Mouse (Mus musculus) lung, adult 2 months (tissue): ENCODE data around the gene Aplnr. TPM values are rescaled to one million over a fixed set of nuclear protein-coding genes. Genes with fewer than 3 reads are reported as not detected.

Experiments
- DNase-seq: peaks from one replicate; pipeline ENCODE4 v3.0.0; 2022
- H3K4me1 ChIP-seq: fragments of 200-500 bp; 2 replicates; pipeline ENCODE4 v1.6.1; 2011; ENCODE audit warnings: low read length; ENCODE audit not compliant: control insufficient read depth, insufficient read depth
- H3K4me3 ChIP-seq: fragments of 200-500 bp; replicated peaks from 2 replicates; pipeline ENCODE3; 2011; ENCODE audit warnings: low read depth, mild to moderate bottlenecking, control low read depth, low read length; ENCODE audit errors: extremely low read depth
- CTCF ChIP-seq: fragments of 200-500 bp; IDR thresholded peaks from 2 replicates; pipeline ENCODE4 v1.5.1; 2011; ENCODE audit warnings: mild to moderate bottlenecking, low read length, control low read depth; ENCODE audit not compliant: insufficient read depth
- POLR2A ChIP-seq: fragments of 200-500 bp; IDR thresholded peaks from 2 replicates; pipeline ENCODE4 v1.6.1; 2011; ENCODE audit warnings: low read depth, mild to moderate bottlenecking, control low read depth, low read length, borderline replicate concordance; ENCODE audit errors: extremely low read depth
- WGBS: fragments of 180-500 bp; shearing (Covaris S2); methylation state at CpG from one replicate; pipeline ENCODE4 v1.1.7; 2018; 5-methylcytosine and 5-hydroxymethylcytosine counted together
- polyA plus RNA-seq: library from polyadenylated mRNA; depleted of rRNA; stranded (reverse); fragments of >200 nt; gene quantifications from 2 replicates; pipeline ENCODE4 v1.2.3, GENCODE M21; 2012

Aplnr gene
- polyA plus RNA-seq, 1 experiment = 62.0 TPM

DNA sequence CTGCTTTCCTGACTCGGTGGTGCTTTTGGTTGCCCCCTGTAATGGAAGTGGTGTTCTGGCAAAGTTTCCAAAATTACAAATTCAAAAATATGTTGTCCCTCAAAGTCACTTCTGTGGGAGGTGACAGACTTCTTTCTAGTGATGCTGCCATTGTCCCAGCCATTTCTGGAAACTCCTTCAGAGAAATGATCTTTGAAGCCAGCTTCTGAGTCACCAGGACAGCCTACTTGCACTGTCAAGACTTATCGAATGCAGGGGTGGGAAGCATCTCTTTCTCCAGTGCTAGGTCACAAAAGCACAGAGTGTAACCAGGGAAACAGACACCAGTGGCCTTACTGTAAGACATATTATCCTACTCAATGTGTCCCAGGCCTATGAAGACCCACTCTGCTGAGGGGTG, 15.2 kb downstream of the Aplnr start:
- H3K4me1 ChIP-seq = no peaks in the 10 kb centered on the region
- TF ChIP-seq CTCF = no peak
- no peak for TF ChIP-seq POLR2A
- 69% methylated on average over 2 of the region's 2 CpGs for WGBS
- H3K4me3 ChIP-seq = no peak overlapping the region
- no peak for DNase-seq

DNA sequence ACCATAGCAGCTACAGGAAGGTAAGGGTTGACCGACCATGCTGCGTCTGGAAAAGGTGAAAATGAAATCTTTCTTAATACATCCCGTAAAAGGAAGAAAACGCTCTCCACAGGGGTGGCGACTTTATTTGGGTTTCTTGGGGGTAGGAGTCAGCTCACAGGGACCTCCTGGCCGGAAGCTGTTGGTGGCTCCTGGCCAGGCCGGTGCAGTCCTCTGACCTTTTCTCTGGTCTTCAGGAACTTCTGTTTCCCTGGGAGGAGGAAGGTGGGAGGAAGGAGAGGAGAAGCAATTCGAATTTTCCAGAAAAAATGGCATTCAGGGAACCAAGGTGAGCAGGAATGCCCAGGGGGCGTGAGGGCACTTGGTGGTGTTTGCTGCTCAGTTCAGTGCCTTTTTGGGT, 19.3 kb downstream of the Aplnr start:
- TF ChIP-seq CTCF (no peak), POLR2A (no peak)
- no peak for DNase-seq
- 80% methylated on average over 9 of the region's 9 CpGs for WGBS

DNA sequence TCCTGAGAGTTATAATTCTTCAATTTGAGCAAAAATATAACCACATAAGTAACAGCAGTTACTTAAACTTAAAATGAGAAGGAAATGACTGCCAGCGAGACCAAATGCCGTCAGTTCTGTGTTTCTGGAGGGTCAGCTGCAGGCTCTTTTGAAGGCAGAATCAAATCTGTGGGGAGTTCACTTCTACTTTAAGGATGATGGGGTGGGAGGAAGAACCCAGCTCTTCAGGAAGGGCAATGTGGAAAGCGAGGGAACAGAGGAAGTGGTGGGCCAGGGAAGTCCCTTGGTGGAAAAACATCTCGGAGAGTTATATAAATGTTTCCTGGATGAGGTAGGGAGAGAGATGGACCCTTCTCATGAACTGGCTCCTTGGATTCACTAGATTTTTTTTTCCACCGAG, 20.1 kb downstream of the Aplnr start:
- TF ChIP-seq POLR2A (no peak), CTCF (no peak)
- 64% methylated on average over 5 of the region's 5 CpGs for WGBS

More for the DNA sequence above, 19.3 kb downstream of the Aplnr start:
- Histone ChIP-seq H3K4me3 (no peak overlapping the region), H3K4me1 (no peaks in the 10 kb centered on the region)

DNA sequence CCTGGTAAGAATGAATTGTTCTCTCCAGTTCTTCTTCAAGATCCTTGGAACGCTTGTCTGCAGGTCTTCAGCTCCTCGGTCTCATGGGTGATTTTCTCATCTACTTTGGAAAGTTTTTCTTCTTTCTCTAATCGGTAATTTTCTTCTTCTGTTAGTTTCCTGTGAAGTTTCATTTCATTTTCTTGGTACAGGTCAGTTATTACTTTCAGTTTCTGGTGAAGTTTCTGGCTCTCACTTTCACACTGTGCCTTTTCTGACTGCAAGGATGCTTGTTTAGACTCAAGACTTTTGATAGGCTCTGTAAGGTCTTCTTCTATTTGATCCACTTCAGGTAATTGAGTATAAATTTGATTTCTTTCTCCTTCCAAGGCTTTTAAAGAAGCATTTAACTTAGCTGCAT, 21.4 kb downstream of the Aplnr start:
- no peak overlapping the region for H3K4me3 ChIP-seq
- TF ChIP-seq POLR2A (no peak), CTCF (no peak)
- no peaks in the 10 kb centered on the region for H3K4me1 ChIP-seq
- 80% methylated on average over 3 of the region's 3 CpGs for WGBS
- DNase-seq = no peak

More for the DNA sequence above, 20.1 kb downstream of the Aplnr start:
- H3K4me1 ChIP-seq = no peaks in the 10 kb centered on the region
- H3K4me3 ChIP-seq = no peak overlapping the region
- no peak for DNase-seq

DNA sequence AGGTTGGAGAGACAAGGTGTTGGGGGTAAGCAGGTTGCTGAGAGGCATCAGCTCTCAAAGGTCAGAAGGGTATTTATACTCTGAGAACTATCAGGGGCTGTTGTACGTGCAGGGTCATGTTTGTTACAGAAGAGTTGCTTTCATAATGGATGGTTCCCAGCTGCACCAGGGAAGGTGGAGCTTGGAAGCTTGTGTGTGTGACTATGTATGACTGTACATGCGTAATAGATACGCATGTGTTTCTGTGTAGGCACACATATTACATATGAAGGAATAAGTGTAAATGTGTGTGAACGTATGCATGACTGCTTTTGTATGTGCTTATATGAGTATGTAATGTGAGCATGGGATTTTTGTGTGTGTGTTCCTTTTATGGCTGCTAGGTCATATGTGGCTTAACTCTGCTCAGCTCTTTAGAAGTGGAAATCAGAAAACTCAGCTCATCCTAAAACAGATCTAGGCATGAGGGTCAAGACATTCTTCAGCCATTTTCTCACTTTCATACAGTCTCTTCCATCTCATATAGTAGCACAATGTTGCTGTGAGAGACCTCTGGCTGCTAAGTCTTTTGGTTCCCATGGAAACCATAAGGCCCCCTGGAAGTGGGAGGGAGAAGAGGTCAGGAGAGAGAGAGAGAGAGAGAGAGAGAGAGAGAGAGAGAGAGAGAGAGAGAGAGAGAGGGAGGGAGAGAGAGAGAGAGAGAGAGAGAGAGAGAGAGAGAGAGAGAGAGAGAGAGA, 25.0 kb downstream of the Aplnr start:
- Histone ChIP-seq H3K4me3 (no peak overlapping the region), H3K4me1 (peaks cover 3% of the 10 kb centered on the region)
- 80% methylated on average over 4 of the region's 4 CpGs for WGBS
- TF ChIP-seq CTCF (no peak), POLR2A (no peak)
- no peak for DNase-seq

DNA sequence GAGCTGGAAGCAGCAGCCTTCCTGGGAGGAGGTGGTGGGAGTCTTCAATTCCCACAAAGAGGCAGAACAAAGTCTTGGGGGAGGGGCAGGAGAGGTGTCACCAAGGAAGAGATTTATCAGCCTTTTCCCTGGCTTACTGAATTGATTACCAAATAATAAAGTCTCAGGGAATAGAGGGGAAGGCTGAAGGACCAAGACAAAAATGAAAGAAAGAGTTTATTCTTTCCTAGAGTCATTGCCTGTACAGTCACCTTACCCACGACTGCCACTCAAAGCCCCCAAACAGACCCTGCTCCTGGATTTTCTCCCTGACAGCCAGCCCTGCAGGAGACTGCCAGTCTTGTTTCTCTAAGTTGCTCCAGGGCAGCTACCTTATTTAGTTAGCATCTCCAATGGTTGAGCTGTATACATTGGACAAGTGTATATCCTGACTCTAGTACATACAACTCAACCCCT, 25.6 kb downstream of the Aplnr start:
- Histone ChIP-seq H3K4me1 (peaks cover 3% of the 10 kb centered on the region), H3K4me3 (no peak overlapping the region)
- WGBS = 41% methylated on average over 1 of the region's 1 CpGs
- no peak for TF ChIP-seq POLR2A
- TF ChIP-seq CTCF = no peak
- DNase-seq = no peak

DNA sequence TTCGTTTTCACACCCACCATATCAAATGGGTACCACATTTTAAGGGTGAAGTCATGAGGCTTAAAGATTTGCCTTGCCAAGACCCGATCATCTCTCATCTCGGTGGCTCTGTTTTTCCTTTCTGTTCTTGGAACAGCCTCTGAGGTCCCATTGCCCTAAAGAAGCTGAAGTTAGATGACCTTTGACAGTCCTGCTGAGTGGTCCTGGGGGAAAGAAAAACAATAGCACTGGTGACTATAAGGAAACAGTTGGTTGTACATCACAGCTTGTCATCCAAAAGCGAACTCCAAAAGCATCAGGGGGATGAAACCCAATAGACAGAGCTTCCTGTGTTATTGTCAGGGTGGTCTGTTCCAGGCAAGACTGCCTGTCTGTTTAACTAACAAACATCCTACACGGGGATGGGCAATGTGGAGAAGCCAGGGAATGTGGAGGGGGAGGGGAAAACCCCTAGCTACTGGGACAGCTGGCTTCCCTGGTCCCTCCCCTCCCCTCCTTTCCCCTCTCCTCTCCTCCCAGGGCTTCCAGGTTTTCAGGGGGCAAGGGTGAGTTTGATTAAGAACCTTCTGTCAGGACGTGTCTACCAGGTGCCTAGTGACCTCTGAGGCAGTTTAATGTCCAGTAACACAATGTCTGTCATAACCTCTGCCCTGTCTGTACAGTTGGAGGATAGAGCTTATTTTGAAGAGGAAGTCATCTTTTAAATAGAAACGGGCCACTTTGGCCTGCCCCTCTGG, 27.5 kb downstream of the Aplnr start:
- H3K4me3 ChIP-seq = no peak overlapping the region
- DNase-seq = no peak
- H3K4me1 ChIP-seq = peaks cover 10% of the 10 kb centered on the region
- WGBS = 27% methylated on average over 7 of the region's 7 CpGs
- TF ChIP-seq POLR2A = no peak
- no peak for TF ChIP-seq CTCF

DNA sequence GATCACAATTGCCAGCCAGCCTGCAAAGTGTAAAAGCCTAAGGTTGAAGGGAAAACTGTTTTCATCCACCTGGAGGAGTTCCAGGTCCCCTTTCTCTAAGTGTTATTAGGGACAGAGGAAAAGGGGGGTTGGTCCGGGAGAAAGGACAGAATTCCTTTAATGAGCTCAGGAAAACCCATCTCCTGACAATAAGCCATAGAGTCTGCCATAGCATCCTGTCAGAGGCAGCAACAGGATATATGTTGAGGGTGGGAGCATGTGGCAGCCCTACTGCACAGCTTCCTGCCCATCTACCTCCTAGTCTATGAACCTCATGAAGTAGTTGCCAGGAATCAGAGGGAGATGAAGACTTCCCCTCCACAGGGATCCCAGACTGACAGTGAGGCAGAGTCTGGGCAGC, 31.6 kb downstream of the Aplnr start:
- Histone ChIP-seq H3K4me3 (no peak overlapping the region), H3K4me1 (peaks cover 10% of the 10 kb centered on the region)
- TF ChIP-seq CTCF (no peak), POLR2A (no peak)
- DNase-seq = no peak
- WGBS = 38% methylated on average over 1 of the region's 1 CpGs

DNA sequence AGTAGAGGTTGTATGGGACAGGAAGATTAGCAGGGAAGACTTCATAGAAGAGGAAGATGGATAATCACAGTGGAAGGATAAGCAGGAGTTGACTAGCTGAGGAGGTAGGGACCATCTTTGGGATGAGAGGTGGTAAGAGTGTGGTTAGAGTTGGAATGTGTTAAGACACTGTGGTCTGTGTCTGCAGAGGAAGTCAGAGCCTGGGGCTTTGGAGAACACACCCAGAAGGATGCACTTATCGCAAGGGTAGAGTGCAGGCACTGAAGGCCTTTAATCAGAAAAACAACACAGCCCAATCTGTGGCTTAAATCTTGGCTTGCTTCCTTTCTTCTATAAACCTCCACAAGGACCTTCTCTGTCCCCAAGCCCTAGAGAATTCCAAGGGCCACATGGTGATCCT, 32.3 kb downstream of the Aplnr start:
- TF ChIP-seq CTCF (no peak), POLR2A (no peak)
- no peak for DNase-seq
- Histone ChIP-seq H3K4me3 (no peak overlapping the region), H3K4me1 (peaks cover 10% of the 10 kb centered on the region)
- 48% methylated on average over 1 of the region's 1 CpGs for WGBS

DNA sequence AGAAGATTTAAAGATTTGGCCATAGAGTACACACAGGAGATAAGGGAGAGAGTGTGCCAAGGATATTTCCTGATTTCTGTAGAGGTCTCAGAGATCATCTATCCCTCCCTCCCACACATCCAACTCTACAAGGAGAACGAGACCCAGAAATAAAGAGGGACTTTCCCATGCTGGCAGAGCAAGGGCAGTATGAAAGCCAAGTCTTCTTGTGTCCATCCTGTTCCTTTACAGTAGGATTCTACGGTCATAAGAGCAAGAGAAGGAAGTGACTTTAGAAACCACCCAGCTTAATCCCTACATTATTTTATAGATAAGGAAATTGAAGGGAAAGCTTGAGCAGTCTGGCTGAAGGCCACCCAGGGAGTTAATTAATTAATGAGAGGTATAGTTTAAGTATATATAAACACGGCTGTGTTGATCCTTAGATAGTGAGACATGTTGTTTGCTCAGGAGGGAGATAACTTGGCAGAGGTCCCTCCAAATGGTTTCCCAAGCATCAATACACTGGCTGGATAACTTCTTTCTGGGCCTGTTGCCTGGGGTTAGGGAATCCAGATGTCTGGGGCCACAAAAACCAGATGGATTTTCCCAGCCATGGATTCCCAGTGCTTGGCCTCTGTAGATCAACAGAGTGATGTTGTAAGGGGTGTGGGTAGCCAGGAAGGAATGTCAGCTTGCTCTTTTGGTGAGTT, 36.2 kb downstream of the Aplnr start:
- TF ChIP-seq POLR2A = no peak
- TF ChIP-seq CTCF = no peak
- H3K4me1 ChIP-seq = peaks cover 7% of the 10 kb centered on the region
- 21% methylated on average over 3 of the region's 3 CpGs for WGBS
- DNase-seq = no peak
- H3K4me3 ChIP-seq = no peak overlapping the region

DNA sequence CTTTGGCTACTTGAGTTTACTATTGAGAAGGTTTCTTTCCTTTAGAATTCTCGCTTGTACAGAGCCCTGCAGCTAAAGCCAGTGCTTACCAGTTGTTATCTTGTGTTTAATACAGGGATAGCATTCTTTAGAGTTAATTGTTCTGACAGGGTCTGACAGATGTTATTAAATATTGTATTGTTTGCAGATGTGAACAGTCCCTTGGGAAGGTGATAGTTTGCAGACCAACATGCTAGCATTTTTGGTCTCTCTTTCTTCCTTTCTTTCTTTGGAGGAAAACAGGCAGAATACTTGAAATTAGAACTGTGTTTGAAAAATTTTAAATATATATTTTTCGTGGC, 36.7 kb downstream of the Aplnr start:
- H3K4me1 ChIP-seq = peaks cover 6% of the 10 kb centered on the region
- no peak for DNase-seq
- TF ChIP-seq CTCF (no peak), POLR2A (no peak)
- H3K4me3 ChIP-seq = no peak overlapping the region
- 50% methylated on average over 2 of the region's 2 CpGs for WGBS
